Mouse (Mus musculus): ENCODE results near the gene Gm5039.
"Not testable (repeated sequence)": the region's sequence is repeated elsewhere in the genome, so short reads cannot be mapped to it uniquely, and the experiment has no call there.

Gm5039 gene

DNA sequence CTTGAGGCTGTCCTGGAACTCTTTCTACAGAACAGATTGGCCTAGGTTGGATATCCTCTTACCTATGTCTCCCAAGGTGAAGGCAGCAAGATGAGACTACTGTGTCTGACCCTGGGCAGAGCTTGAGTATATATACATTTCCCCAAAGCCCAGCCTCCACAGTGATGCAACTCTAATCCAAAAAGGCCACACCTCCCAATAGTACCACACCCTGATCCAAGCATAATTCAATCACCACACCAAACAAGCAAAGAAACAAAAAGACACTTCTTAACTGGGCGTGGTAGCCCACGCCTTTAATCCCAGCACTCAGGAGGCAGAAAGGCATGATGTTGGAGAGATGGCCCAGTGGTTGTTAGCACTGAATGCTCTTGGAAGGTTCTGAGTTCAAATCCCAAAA, at the start of gene Gm5039:
Gene Gm5039 (minus strand): TSS at position 101 of the 400 bp plus-strand sequence.
- not testable (repeated sequence) for DNase-seq

GRCm38 (mm10) chr12:88372018-88372417, 48.2 kb upstream of the Gm5039 start:
- no peak for DNase-seq

DNA sequence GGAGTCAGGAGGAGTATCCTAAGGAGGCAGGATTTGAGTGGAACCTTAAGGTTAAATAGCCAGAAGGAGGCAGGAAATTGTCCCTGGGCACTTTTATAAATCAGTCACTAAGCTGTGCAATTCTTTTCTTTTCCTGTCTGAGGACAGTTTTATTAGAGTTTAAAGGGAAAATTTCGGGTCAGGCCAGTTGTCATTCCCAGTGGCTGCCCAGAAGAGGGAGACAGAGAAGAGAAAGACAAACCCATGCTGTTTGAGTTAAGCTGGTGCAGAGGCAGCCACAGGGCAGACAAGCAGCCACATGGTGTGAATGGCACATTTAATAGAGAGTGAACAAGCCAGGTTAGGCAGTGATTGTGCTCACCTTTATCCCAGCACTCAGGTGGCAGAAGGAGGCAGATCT, 46.5 kb upstream of the Gm5039 start:
- not testable (repeated sequence) for DNase-seq

DNA sequence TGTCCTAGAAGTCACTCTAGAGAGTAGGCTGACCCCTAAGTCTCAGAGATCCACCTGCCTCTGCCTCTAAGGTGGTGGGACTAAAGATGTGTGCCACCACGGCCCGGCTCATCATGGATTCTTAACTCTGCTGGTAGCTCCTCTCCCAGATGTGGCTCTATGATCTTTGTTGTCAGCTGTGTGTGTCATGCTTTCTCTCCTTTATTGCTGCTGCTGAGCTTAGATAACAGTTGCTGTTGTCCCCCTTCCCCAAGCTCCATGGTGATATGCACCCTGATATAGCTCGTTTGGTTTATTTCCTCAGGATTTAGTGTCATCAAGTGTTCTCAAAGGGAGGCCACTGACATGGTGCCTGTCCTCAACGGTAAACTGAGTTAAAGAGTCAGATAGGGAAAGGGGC, 45.9 kb upstream of the Gm5039 start:
- not testable (repeated sequence) for DNase-seq

- no peak for DNase-seq
Measured at GRCm38 (mm10) chr12:88368618-88369017, 44.8 kb upstream of the Gm5039 start.

- no peak for DNase-seq
Measured at GRCm38 (mm10) chr12:88367673-88368072, 43.8 kb upstream of the Gm5039 start.

DNA sequence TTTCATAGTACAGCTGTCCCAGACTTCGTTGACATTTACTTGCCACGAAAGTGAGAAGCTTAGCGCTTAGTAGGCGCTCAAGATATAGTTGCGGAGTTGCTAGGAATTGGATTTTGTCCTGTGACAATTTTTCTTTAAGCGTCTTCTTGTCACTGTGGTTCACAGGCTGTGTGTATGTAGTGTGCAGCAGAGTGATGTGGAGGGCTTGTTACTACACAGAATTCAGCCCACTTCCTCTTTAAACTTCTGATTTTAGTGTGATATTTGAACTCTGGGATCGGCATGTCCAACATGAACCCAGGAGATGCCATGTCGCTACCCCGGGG, 37.3 kb upstream of the Gm5039 start:
- no peak for DNase-seq

- peak; percentile 89 for DNase-seq
Measured at GRCm38 (mm10) chr12:88360441-88361119, 36.8 kb upstream of the Gm5039 start, which contains the start of gene Adck1. Adck1 (plus strand) TSS chr12:88360554.

- no peak for DNase-seq
Measured at GRCm38 (mm10) chr12:88354182-88354702, 30.4 kb upstream of the Gm5039 start.

DNA sequence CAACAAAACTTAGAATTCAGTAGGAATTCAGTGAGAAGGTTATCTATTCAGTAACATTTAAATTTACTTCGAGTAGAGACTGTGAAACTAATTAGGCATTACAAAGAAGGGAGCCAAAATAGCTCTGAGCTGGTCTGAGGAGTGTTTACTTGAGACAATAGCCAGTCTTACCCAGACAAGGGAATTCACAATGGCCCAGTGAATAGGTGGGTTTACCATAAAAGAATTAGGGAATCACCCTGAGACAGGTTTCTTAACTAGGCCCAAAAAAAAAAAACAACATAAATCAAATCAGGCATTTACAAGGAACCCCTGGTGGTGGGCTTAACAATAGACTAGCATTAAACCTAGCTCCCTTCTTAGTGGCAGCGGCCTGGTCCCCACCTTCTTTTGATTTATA, 17.5 kb upstream of the Gm5039 start:
- not testable (repeated sequence) for DNase-seq

DNA sequence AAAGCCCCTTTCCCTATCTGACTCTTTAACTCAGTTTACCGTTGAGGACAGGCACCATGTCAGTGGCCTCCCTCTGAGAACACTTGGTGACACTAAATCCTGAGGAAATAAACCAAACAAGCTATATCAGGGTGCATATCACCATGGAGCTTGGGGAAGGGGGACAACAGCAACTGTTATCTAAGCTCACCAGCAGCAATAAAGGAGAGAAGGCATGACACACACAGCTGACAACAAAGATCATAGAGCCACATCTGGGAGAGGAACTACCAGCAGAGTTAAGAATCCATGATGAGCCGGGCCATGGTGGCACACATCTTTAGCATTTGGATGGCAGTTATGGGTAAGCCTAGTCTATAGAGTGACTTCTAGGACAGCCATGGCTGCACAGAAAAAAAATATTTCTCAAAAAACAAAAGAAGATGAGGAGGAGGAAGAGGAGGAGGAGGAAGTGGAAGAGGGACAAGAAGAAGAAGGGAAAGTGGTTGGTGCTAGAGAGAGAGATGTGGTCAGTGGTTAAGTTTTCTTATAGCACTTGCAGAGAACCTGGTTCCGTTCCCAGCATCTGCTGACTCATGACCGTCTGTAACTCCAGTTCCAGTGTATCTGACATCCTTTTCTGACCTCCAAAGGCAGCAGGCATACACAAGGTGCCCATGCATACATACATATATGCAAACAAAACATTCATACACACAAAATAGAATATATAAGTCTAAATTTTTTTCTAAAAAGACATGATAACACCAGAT, 13.0 kb upstream of the Gm5039 start:
- DNase-seq = not testable (repeated sequence)

DNA sequence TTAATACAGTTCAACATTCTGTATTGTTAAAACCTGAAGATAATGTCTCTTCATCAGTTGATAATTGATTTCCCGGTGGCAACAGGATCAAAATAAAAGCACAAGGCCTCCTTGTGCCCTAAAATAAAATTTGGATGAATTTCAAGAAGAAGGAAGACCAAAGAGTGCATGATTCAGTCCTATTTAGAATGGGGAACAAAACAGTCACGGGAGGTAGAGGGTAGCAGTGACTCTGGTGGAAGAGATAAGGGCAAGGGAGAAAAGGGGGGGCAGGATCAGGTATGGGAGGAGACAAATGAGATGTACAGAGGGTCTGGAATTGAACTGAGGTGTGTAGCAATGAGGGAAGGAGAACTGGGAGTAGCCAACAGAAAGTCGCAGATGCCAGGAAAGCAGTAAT, 9.3 kb downstream of the Gm5039 start:
- DNase-seq = no peak

DNA sequence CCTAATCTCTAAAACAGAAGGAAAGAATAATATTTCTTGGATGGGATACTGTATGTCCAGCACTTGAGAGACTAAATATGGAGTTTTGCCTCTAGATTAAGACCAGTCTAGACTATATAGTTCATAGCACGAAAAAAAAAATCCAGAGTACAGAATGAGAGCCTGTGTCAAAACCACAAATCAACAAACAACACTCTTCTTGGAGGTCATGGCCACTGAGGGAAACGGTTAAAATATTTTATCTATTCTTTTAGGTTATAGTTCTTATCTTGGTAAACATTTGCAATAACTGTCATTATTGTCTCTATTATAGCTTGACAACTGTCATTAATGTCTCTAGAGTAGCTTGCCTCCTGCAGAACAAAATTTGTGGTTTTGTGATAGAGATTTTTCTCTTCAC, 26.7 kb downstream of the Gm5039 start:
- not testable (repeated sequence) for DNase-seq

DNA sequence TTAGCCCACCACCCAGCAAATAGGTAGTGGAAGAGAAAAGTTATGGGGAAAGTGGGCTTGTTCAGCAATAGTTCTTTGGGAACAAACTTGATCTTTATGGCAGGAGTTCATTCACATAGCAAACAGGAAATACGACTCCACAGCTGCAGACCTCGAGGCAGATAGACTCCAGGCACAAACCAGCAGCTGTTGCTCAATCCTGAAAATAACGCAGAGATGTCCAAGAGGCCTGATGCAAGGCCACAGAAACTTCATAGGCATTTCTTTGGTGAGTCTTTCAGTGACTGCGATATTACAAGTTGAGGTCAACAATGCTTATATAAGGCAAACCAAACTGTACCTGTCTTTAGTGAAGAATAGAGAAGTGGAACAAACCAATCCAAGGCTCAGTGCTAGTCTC, 30.7 kb downstream of the Gm5039 start:
- DNase-seq = not testable (repeated sequence)

DNA sequence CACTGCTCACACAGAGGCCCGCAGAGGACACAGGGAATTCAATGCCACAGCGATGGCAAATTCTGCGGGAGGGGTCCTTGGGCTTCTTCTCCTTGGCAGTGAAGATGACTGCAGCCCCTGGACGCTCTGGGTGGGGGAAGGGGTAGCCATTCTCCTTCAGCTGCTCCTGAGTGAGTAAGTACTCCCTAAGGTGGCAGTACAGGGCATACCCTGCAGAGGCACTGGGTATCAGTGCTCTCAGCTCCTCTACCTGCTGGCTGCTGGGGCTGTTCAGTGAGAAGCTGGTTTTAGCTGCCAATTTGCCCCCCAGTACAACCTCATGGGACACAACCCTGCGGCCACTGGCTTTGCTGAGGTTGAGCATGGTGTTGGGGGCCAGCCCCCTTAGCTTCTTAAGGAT, 38.6 kb downstream of the Gm5039 start:
- not testable (repeated sequence) for DNase-seq

DNA sequence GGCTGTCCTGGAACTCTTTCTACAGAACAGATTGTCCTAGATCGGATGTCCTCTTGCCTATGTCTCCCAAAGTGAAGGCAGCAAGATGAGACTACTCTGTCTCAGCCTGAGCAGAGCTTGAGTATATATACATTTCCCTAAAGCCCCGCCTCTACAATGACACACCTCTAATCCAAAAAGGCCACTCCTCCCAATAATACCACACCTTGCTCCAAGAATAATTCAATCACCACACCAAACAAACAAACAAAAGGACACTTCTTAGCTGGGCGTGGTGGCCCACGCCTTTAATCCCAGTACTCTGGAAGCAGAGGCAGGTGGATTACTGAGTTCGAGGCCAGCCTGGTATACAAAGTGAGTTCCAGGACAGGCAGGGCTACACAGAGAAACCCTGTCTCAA, 49.4 kb downstream of the Gm5039 start, which contains the start of gene Gm5662:
Gene Gm5662 (minus strand): TSS at position 101 of the 400 bp plus-strand sequence.
- not testable (repeated sequence) for DNase-seq
